Mouse (Mus musculus) liver, postnatal 0 days (tissue): ENCODE results near the gene Aox2.

Source experiments
- CTCF ChIP-seq: sonication (generic); IDR thresholded peaks from 2 replicates; pipeline ENCODE4 v1.5.1; 2016; ENCODE audit warnings: antibody characterized with exemption, low read depth
- EP300 ChIP-seq: IDR thresholded peaks from 2 replicates; pipeline ENCODE4 v1.6.1; 2016; ENCODE audit warnings: antibody characterized with exemption, low read depth, mild to moderate bottlenecking

- TF ChIP-seq CTCF (no peak), EP300 (no peak)
Measured at GRCm38 (mm10) chr1:58353238-58353893, 75.2 kb downstream of the Aox2 start.
